Mouse (Mus musculus): ENCODE data around the gene Zbtb12. TPM values are rescaled to one million over a fixed set of nuclear protein-coding genes. Genes with fewer than 3 reads are reported as not detected.

The Zbtb12 gene
- polyA plus RNA-seq, 1 experiment from 2014 or later = 8.0 TPM

- Histone ChIP-seq H3K27ac (ENCODE audit: low read length) (no peak overlapping the region), H3K4me1 (replicated peaks; ENCODE audit: control insufficient read depth, insufficient read depth, low read length) (peaks cover 7% of the 10 kb centered on the region), H3K4me3 (replicated peaks; ENCODE audit: low read length) (no peak overlapping the region), H3K36me3 (ENCODE audit: control insufficient read depth, insufficient read depth) (no peaks in the 10 kb centered on the region), H3K27me3 (replicated peaks; ENCODE audit: control insufficient read depth, insufficient read depth, low read length) (no peaks in the 10 kb centered on the region), H3K9me3 (ENCODE audit: control insufficient read depth, low read length) (no peaks in the 10 kb centered on the region), H3K4me2 (ENCODE audit: low read length) (no peak overlapping the region), H3K9ac (replicated peaks; ENCODE audit: low read depth, low read length) (no peak overlapping the region)
- 89% methylated on average over 12 of the region's 12 CpGs for WGBS
- ATAC-seq = no peak
Measured at GRCm38 (mm10) chr17:34890074-34890743, 10.9 kb downstream of the Zbtb12 start.

DNA sequence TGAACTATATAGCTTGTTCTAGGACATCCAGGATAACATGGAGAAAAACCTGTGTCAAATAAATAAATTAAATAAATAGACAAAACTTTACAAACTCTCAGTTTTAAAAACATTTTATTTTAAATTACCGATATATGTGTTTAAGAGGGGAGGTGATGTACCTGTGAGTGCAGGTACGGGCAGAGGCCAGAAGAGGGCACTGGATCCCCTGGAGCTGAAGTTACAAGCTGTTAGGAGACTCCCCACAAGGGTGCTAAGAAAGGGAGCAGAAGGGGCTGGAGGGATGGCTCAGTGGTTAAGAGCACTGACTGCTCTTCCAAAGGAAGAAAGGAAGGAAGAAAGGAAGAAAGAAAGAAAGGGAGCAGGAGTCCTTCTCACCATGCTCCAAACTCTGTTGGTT lies 12.1 kb downstream of the Zbtb12 start:
- WGBS = 93% methylated on average over 2 of the region's 2 CpGs
- ATAC-seq = no peak
- no peaks in the 10 kb centered on the region for H3K9me3 ChIP-seq (ENCODE audit: control insufficient read depth, low read length)
- H3K4me1 ChIP-seq (replicated peaks; ENCODE audit: control insufficient read depth, insufficient read depth, low read length) = peaks cover 18% of the 10 kb centered on the region
- no peak overlapping the region for H3K27ac ChIP-seq (ENCODE audit: low read length)
- no peak overlapping the region for H3K9ac ChIP-seq (replicated peaks; ENCODE audit: low read depth, low read length)
- H3K4me2 ChIP-seq (ENCODE audit: low read length) = no peak overlapping the region
- H3K27me3 ChIP-seq (replicated peaks; ENCODE audit: control insufficient read depth, insufficient read depth, low read length) = no peaks in the 10 kb centered on the region
- H3K4me3 ChIP-seq (replicated peaks; ENCODE audit: low read length) = no peak overlapping the region
- peaks cover 3% of the 10 kb centered on the region for H3K36me3 ChIP-seq (ENCODE audit: control insufficient read depth, insufficient read depth)

- 70% methylated on average over 12 of the region's 12 CpGs for WGBS
Measured at GRCm38 (mm10) chr17:34893072-34893824, 14.0 kb downstream of the Zbtb12 start.

DNA sequence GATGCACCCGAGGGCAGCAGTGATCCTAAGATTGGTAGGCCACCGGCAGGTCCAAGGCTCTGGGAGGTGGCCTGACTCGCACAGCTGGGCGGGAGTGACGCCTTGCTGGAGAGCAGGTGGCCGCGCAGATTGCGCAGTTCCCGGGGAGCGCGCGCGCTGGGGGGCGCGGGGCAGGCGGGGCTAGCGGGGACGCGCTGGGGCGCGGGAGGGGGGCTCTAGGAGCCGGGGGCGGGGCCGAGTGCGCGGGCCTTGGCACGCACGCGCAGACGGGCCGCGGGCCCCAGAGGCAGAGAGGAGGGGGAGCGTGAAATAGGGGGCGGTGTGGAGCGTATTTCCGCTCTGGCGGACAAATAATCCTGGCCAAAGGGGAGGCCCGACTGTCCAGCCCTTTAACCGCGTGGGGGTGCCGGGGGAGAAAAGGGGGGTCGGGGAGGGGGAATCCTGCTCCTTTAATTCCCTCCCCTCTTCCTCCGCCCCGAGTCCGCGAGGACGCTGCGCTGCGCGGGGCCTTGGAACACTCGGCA lies 14.9 kb downstream of the Zbtb12 start:
- Histone ChIP-seq H3K9me3 (ENCODE audit: control insufficient read depth, low read length) (no peaks in the 10 kb centered on the region), H3K4me1 (replicated peaks; ENCODE audit: control insufficient read depth, insufficient read depth, low read length) (peaks cover 34% of the 10 kb centered on the region), H3K4me3 (replicated peaks; ENCODE audit: low read length) (peak overlapping the region; percentile 55), H3K4me2 (ENCODE audit: low read length) (peak overlapping the region; percentile 69), H3K27me3 (replicated peaks; ENCODE audit: control insufficient read depth, insufficient read depth, low read length) (no peaks in the 10 kb centered on the region), H3K36me3 (ENCODE audit: control insufficient read depth, insufficient read depth) (peaks cover 5% of the 10 kb centered on the region), H3K27ac (ENCODE audit: low read length) (peak overlapping the region; percentile 92), H3K9ac (replicated peaks; ENCODE audit: low read depth, low read length) (peak overlapping the region; percentile 93)
- ATAC-seq = peak; percentile 84
- WGBS = under 1% methylated on average over 31 of the region's 51 CpGs

More at GRCm38 (mm10) chr17:34893072-34893824, 14.0 kb downstream of the Zbtb12 start:
- Histone ChIP-seq H3K36me3 (ENCODE audit: control insufficient read depth, insufficient read depth) (peaks cover 5% of the 10 kb centered on the region), H3K9ac (replicated peaks; ENCODE audit: low read depth, low read length) (peak overlapping the region; percentile 93), H3K9me3 (ENCODE audit: control insufficient read depth, low read length) (no peaks in the 10 kb centered on the region), H3K4me1 (replicated peaks; ENCODE audit: control insufficient read depth, insufficient read depth, low read length) (peaks cover 34% of the 10 kb centered on the region), H3K27me3 (replicated peaks; ENCODE audit: control insufficient read depth, insufficient read depth, low read length) (no peaks in the 10 kb centered on the region), H3K4me3 (replicated peaks; ENCODE audit: low read length) (peak overlapping the region; percentile 55), H3K27ac (ENCODE audit: low read length) (peak overlapping the region; percentile 75), H3K4me2 (ENCODE audit: low read length) (peak overlapping the region; percentile 56)
- ATAC-seq = no peak

DNA sequence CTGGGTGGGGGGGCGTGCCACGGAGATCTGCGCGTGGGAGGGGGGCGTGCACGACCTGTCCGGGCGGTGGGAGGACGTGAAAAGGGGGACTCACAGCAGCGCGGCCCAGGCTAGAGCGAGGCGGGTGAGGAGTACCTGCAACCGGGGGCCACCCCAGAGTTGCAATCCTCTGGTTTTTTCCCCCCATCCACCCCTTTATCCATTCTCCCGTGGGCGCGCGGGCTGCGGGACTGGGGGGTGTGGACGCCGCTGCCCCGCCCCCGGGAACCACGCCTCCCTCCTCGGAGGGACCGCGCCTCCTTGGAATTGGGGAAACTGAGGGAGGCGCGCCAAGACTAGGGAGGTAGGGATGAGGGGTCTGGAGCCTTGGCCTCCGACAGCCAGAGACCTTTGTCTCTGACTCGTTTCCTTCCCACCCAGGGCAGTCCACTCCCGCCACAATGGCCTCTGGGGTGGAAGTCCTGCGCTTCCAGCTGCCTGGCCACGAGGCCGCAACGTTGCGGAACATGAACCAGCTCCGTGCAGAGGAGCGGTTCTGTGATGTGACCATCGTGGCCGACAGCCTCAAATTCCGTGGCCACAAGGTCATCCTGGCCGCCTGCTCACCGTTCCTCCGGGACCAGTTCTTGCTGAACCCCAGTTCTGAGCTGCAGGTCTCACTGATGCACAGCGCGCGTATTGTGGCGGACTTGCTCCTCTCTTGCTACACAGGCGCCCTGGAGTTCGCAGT lies 15.7 kb downstream of the Zbtb12 start:
- H3K36me3 ChIP-seq (ENCODE audit: control insufficient read depth, insufficient read depth) = peaks cover 5% of the 10 kb centered on the region
- H3K27ac ChIP-seq (ENCODE audit: low read length) = peak overlapping the region; percentile 92
- no peaks in the 10 kb centered on the region for H3K9me3 ChIP-seq (ENCODE audit: control insufficient read depth, low read length)
- H3K9ac ChIP-seq (replicated peaks; ENCODE audit: low read depth, low read length) = peak overlapping the region; percentile 93
- 5% methylated on average over 47 of the region's 51 CpGs for WGBS
- peak overlapping the region; percentile 55 for H3K4me3 ChIP-seq (replicated peaks; ENCODE audit: low read length)
- H3K4me2 ChIP-seq (ENCODE audit: low read length) = peak overlapping the region; percentile 69
- no peaks in the 10 kb centered on the region for H3K27me3 ChIP-seq (replicated peaks; ENCODE audit: control insufficient read depth, insufficient read depth, low read length)
- peak; percentile 29 for ATAC-seq
- peaks cover 37% of the 10 kb centered on the region for H3K4me1 ChIP-seq (replicated peaks; ENCODE audit: control insufficient read depth, insufficient read depth, low read length)

GRCm38 (mm10) chr17:34895724-34896123 lies 16.4 kb downstream of the Zbtb12 start:
- peak overlapping the region; percentile 69 for H3K4me2 ChIP-seq (ENCODE audit: low read length)
- no peaks in the 10 kb centered on the region for H3K27me3 ChIP-seq (replicated peaks; ENCODE audit: control insufficient read depth, insufficient read depth, low read length)
- H3K9me3 ChIP-seq (ENCODE audit: control insufficient read depth, low read length) = no peaks in the 10 kb centered on the region
- whole genome bisulfite sequencing = 86% methylated on average over 15 of the region's 15 CpGs
- H3K36me3 ChIP-seq (ENCODE audit: control insufficient read depth, insufficient read depth) = peaks cover 5% of the 10 kb centered on the region
- no peak for ATAC-seq
- H3K4me3 ChIP-seq (replicated peaks; ENCODE audit: low read length) = peak overlapping the region; percentile 55
- peaks cover 44% of the 10 kb centered on the region for H3K4me1 ChIP-seq (replicated peaks; ENCODE audit: control insufficient read depth, insufficient read depth, low read length)
- H3K9ac ChIP-seq (replicated peaks; ENCODE audit: low read depth, low read length) = peak overlapping the region; percentile 93
- H3K27ac ChIP-seq (ENCODE audit: low read length) = peak overlapping the region; percentile 92

DNA sequence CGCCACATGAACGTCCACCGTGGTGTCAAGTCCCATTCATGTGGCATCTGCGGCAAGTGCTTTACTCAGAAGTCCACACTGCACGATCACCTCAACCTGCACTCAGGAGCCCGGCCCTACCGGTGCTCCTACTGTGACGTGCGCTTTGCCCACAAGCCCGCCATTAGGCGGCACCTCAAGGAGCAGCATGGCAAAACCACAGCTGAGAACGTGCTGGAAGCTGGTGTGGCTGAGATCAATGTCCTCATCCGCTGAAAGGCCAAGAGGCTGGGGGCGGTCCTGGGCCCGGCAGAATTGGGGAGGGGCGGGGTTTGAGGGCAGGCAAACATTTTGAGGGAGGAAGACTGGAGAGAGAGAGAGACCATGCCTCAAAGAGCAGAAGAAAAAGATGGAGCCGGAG lies 17.1 kb downstream of the Zbtb12 start:
- H3K36me3 ChIP-seq (ENCODE audit: control insufficient read depth, insufficient read depth) = peaks cover 8% of the 10 kb centered on the region
- no peak overlapping the region for H3K27ac ChIP-seq (ENCODE audit: low read length)
- H3K4me1 ChIP-seq (replicated peaks; ENCODE audit: control insufficient read depth, insufficient read depth, low read length) = peaks cover 46% of the 10 kb centered on the region

GRCm38 (mm10) chr17:34897373-34898159 lies 18.3 kb downstream of the Zbtb12 start:
- ATAC-seq = no peak
- WGBS = 12% methylated on average over 10 of the region's 10 CpGs
- peaks cover 46% of the 10 kb centered on the region for H3K4me1 ChIP-seq (replicated peaks; ENCODE audit: control insufficient read depth, insufficient read depth, low read length)

More for the DNA sequence above, 17.1 kb downstream of the Zbtb12 start:
- Histone ChIP-seq H3K4me2 (ENCODE audit: low read length) (peak overlapping the region; percentile 14), H3K27me3 (replicated peaks; ENCODE audit: control insufficient read depth, insufficient read depth, low read length) (no peaks in the 10 kb centered on the region), H3K9ac (replicated peaks; ENCODE audit: low read depth, low read length) (no peak overlapping the region), H3K4me3 (replicated peaks; ENCODE audit: low read length) (no peak overlapping the region), H3K9me3 (ENCODE audit: control insufficient read depth, low read length) (no peaks in the 10 kb centered on the region)
- WGBS = 81% methylated on average over 17 of the region's 17 CpGs
- no peak for ATAC-seq

More at GRCm38 (mm10) chr17:34897373-34898159, 18.3 kb downstream of the Zbtb12 start:
- Histone ChIP-seq H3K27me3 (replicated peaks; ENCODE audit: control insufficient read depth, insufficient read depth, low read length) (no peaks in the 10 kb centered on the region), H3K4me2 (ENCODE audit: low read length) (peak overlapping the region; percentile 67), H3K27ac (ENCODE audit: low read length) (peak overlapping the region; percentile 94), H3K4me3 (replicated peaks; ENCODE audit: low read length) (peak overlapping the region; percentile 94), H3K9me3 (ENCODE audit: control insufficient read depth, low read length) (no peaks in the 10 kb centered on the region), H3K36me3 (ENCODE audit: control insufficient read depth, insufficient read depth) (peaks cover 9% of the 10 kb centered on the region), H3K9ac (replicated peaks; ENCODE audit: low read depth, low read length) (peak overlapping the region; percentile 98)
